Mouse (Mus musculus): ENCODE measurements around the gene Ntn1.

DNA sequence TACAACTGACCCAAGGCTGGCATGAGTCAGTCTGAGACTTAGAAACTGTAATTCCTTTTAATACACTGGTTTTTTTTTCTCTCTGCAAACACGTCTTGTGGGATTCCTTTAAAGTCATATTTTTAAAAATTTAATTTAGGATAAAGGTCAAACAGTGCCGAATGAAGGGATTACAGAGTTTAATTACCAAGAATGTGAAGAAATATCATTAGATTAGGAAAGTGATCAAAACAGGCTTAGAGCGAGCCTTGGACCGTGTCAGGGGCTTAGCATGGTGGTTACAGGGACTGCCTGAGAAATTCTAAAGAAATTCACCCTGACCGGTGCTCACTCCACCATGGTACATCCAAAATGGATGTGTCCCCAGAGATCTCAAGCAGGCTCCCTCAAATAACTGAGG is 57.9 kb downstream of the Ntn1 start:
- TF ChIP-seq CTCF (IDR thresholded peaks at IDR 0.05; ENCODE audit: low read depth, low read length): no peak
- no peak for TF ChIP-seq POLR2A (IDR thresholded peaks at IDR 0.05; ENCODE audit: borderline replicate concordance, low read depth, low read length)

All from bone marrow macrophage, adult 2 months (primary cell).